Mouse (Mus musculus) thymus, adult 2 months (tissue): Measurements from ENCODE around the gene Ptbp1.

ENCODE experiments used
- CTCF ChIP-seq: fragments of 200-500 bp; IDR thresholded peaks from 2 replicates; pipeline ENCODE4 v1.5.1; 2012; ENCODE audit warnings: mild to moderate bottlenecking, control low read depth, low read length, moderate library complexity, borderline replicate concordance; ENCODE audit not compliant: control insufficient read depth, poor library complexity, insufficient read depth; ENCODE audit errors: extremely low read depth
- POLR2A ChIP-seq: fragments of 200-500 bp; IDR thresholded peaks from 2 replicates; pipeline ENCODE4 v1.6.1; 2012; ENCODE audit warnings: mild to moderate bottlenecking, low read length, control low read depth, moderate library complexity; ENCODE audit not compliant: control insufficient read depth, poor library complexity, insufficient read depth; ENCODE audit errors: extremely low read depth

- TF ChIP-seq CTCF (no peak), POLR2A (no peak)
These were observed 32.5 kb upstream of the Ptbp1 start for GRCm38 (mm10) chr10:79821731-79822130.
